Mouse (Mus musculus) megakaryocyte, embryonic 14.5 days (primary cell): ENCODE measurements around the gene Tbc1d8b.

Experiments
- FLI1 ChIP-seq: IDR thresholded peaks from 2 replicates; pipeline ENCODE4 v1.6.1; 2012; ENCODE audit warnings: low read length, inconsistent platforms, mixed read lengths
- GATA1 ChIP-seq: IDR thresholded peaks from 3 replicates; pipeline ENCODE4 v1.6.1; 2012; ENCODE audit warnings: mixed read lengths, low read length, inconsistent platforms, borderline replicate concordance

- TF ChIP-seq GATA1: no peak
- no peak for TF ChIP-seq FLI1
Observed at GRCm38 (mm10) chrX:139653292-139653691, 31.5 kb upstream of the Tbc1d8b start.
